Mouse (Mus musculus) forebrain, embryonic 16.5 days (tissue): Measurements from ENCODE around the gene Ephb1. TPM values are rescaled to one million over a fixed set of nuclear protein-coding genes. Genes with fewer than 3 reads are reported as not detected.

Source experiments
- ATAC-seq: fragments of 200-750 bp; cut with Nextera tagmentation; 2 replicates; pipeline ENCODE4 v1.8.0; 2017; ENCODE audit warnings: mild to moderate bottlenecking, moderate library complexity
- H3K27ac ChIP-seq: fragments of 300-500 bp; sonication (generic); 2 replicates; pipeline ENCODE4 v1.5.1; 2014; ENCODE audit warnings: low read length, control low read depth
- H3K27me3 ChIP-seq: fragments of 300-500 bp; sonication (generic); replicated peaks from 2 replicates; pipeline ENCODE4 v1.6.1; 2014; ENCODE audit warnings: low read length; ENCODE audit not compliant: control insufficient read depth, insufficient read depth
- H3K36me3 ChIP-seq: fragments of 300-500 bp; sonication (generic); 2 replicates; pipeline ENCODE4 v1.6.1; 2014; ENCODE audit not compliant: control insufficient read depth, insufficient read depth
- H3K4me1 ChIP-seq: fragments of 300-500 bp; sonication (generic); replicated peaks from 2 replicates; pipeline ENCODE4 v1.6.1; 2014; ENCODE audit warnings: low read length; ENCODE audit not compliant: control insufficient read depth, insufficient read depth
- H3K4me2 ChIP-seq: fragments of 300-500 bp; sonication (generic); 2 replicates; pipeline ENCODE4 v1.6.1; 2014; ENCODE audit warnings: mild to moderate bottlenecking, low read length, control low read depth
- H3K4me3 ChIP-seq: fragments of 300-500 bp; sonication (generic); replicated peaks from 2 replicates; pipeline ENCODE4 v1.5.1; 2014; ENCODE audit warnings: mild to moderate bottlenecking, low read length, control low read depth
- H3K9ac ChIP-seq: fragments of 300-500 bp; sonication (generic); replicated peaks from 2 replicates; pipeline ENCODE4 v1.6.1; 2014; ENCODE audit warnings: low read depth, low read length, control low read depth
- H3K9me3 ChIP-seq: fragments of 300-500 bp; sonication (generic); 2 replicates; pipeline ENCODE4 v1.6.1; 2016; ENCODE audit warnings: low read length; ENCODE audit not compliant: control insufficient read depth
- WGBS: fragments of 180-500 bp; shearing (Covaris S2); extraction: QIAGEN DNeasy Blood & Tissue Kit; methylation state at CpG from one replicate; pipeline ENCODE4 v1.1.7; 2014; 5-methylcytosine and 5-hydroxymethylcytosine counted together
- polyA plus RNA-seq: library from polyadenylated mRNA; unstranded; fragments of >200 nt; fragmentation: Nextera tagmentation; extraction: Ambion mirVana; gene quantifications from 2 replicates; pipeline ENCODE4 v1.2.1, GENCODE M21; 2015

Ephb1 gene
- polyA plus RNA-seq, 1 experiment from 2014 or later = 48.8 TPM

DNA sequence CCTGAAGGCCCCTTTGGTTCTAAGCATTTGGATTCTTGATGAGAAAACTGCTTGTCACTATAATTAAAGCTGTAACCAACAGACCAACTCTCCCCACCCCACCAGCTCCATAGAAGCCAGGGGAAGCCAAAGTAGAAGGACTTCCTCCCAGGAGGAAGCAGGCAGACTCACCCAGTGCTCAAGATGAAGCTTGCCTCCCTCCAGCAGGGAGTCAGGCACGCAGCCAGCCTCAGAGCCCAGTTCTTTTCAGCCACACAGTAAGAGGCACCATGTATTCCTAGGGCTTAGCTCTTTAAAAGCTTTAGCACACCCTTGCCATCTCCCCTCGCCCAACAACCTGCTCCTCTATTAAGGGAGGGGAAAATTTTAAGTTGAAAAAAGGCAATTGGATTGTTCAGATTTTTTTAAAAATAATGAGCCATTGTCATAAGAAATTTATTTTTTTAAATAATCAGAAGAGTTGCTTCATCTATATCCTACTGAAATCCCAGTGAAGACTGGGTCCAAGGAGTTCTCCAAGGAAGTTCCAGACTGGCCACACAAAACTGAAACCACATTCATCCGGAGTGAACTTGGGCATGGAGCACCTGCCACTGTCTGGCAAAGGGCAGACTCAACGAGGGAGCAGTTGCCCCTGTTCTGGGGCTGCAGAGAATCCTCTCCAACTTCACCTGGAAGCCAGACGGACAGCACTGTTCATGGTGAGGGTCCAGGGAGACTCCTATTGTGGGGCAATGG is 81.6 kb downstream of the Ephb1 start:
- Histone ChIP-seq H3K27ac (no peak overlapping the region), H3K4me1 (peaks cover 13% of the 10 kb centered on the region), H3K36me3 (no peaks in the 10 kb centered on the region), H3K9me3 (no peaks in the 10 kb centered on the region), H3K9ac (no peak overlapping the region), H3K4me2 (no peak overlapping the region), H3K4me3 (no peak overlapping the region), H3K27me3 (peaks cover 12% of the 10 kb centered on the region)
- 59% methylated on average over 5 of the region's 5 CpGs for WGBS
- no peak for ATAC-seq

DNA sequence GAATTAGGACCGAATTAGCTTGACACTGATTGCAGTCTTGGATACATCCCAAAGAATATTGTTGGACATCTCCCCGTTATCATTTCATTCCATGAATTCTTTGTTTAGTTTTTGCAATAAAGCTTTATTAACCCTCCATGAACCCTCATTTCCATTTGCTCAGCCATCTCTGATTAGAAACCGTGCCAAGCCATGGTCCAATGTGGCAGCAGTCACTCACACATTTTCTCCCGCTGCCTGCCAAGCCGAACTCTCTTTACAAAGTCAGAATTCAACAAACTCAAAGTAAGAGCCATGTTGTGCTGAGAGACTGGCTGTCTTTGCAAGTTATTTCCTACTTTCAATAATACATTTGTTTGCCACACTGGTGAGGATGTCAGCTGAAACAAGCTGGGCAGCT is 84.0 kb downstream of the Ephb1 start:
- WGBS = 37% methylated on average over 5 of the region's 5 CpGs
- peaks cover 12% of the 10 kb centered on the region for H3K27me3 ChIP-seq
- H3K36me3 ChIP-seq = no peaks in the 10 kb centered on the region
- no peak overlapping the region for H3K27ac ChIP-seq
- no peak overlapping the region for H3K4me3 ChIP-seq
- no peak overlapping the region for H3K4me2 ChIP-seq
- no peak overlapping the region for H3K9ac ChIP-seq
- ATAC-seq = no peak
- no peaks in the 10 kb centered on the region for H3K9me3 ChIP-seq
- peaks cover 23% of the 10 kb centered on the region for H3K4me1 ChIP-seq

DNA sequence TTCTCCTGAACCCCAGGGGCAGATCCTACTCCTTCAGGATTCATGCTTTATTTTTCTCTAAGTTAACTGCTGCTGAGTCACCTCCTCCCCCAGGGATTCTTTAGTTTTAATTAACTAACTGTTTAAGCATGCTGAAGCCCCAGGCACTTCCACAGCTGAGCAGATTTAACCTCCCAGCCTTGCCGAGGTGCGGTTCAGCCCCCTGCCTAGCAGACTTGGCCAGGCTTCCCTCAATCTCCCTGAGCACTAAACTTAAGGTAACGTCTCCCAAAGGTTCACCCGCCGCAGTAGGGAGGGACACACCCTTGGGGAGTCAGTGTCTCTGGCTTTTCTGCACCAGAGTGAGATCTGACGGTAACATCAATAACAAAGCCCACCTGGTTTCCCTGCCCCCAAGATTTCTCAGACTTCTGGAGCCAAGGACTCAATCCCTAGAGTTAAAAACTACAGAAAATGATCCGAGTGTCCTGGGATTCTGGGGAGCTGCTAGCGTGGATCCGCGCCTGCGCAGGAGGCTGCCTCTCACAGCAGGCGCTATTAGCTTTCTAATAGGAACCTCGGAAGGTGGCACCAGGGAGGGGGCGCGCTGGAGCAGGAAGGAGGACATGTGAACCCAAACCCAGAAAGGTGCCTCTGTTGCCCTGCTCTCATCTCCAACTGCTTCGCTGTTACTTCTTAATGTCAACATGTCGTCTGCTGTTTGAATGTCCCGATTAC is 87.0 kb downstream of the Ephb1 start:
- Histone ChIP-seq H3K9me3 (no peaks in the 10 kb centered on the region), H3K4me1 (peaks cover 32% of the 10 kb centered on the region), H3K4me3 (peak overlapping the region; percentile 18), H3K27ac (no peak overlapping the region), H3K9ac (no peak overlapping the region), H3K36me3 (no peaks in the 10 kb centered on the region), H3K27me3 (peaks cover 12% of the 10 kb centered on the region), H3K4me2 (peak overlapping the region; percentile 45)
- ATAC-seq = peak; percentile 57
- WGBS = 2% methylated on average over 18 of the region's 18 CpGs

DNA sequence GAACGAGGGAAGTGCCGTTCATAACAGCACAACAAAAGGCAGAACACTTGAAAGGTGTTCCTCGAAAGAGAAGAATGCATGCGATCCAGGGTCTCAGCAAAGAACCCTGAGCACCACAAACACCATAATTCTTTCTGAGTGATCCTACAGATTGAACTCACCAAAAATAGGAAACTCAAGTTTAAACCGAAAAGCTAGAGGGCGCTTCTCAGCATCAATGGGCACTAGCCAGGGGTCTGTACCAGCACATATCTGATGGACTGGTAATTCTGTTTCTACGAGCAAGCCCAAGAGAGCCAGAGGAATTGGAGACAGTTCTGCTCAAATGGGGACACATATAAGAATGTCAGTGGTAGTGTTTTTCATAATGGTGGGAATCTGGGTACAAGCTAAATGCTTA is 90.7 kb downstream of the Ephb1 start:
- 15% methylated on average over 7 of the region's 7 CpGs for WGBS
- Histone ChIP-seq H3K4me3 (no peak overlapping the region), H3K36me3 (no peaks in the 10 kb centered on the region), H3K4me1 (peaks cover 36% of the 10 kb centered on the region), H3K27ac (no peak overlapping the region), H3K9me3 (no peaks in the 10 kb centered on the region), H3K4me2 (no peak overlapping the region), H3K9ac (no peak overlapping the region), H3K27me3 (peaks cover 6% of the 10 kb centered on the region)
- no peak for ATAC-seq

DNA sequence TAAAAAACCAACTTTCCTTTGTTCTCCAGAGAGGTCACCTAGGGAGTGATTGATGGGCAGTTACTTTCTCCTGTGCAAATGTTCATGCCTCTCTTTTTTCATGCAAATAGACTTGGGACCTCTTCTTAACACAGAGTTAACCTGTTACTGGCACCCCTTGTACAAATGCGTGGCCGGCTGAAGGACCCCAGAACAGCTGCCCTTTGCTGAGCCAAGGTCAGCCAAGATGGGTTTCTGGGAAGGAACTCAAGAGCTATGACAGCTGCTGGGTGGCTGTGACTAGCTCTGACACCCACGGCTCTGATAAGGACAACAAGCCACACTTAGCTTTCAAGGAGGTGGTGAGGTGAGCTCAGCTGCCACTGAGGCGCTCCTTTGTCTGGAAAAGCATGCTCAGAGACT is 92.4 kb downstream of the Ephb1 start:
- no peak for ATAC-seq
- no peak overlapping the region for H3K9ac ChIP-seq
- H3K4me3 ChIP-seq = no peak overlapping the region
- H3K27me3 ChIP-seq = peaks cover 2% of the 10 kb centered on the region; the same call in 1 of the 2 replicates
- no peak overlapping the region for H3K4me2 ChIP-seq
- H3K36me3 ChIP-seq = no peaks in the 10 kb centered on the region
- H3K9me3 ChIP-seq = no peaks in the 10 kb centered on the region
- no peak overlapping the region for H3K27ac ChIP-seq
- 10% methylated on average over 4 of the region's 4 CpGs for WGBS
- H3K4me1 ChIP-seq = peaks cover 22% of the 10 kb centered on the region

DNA sequence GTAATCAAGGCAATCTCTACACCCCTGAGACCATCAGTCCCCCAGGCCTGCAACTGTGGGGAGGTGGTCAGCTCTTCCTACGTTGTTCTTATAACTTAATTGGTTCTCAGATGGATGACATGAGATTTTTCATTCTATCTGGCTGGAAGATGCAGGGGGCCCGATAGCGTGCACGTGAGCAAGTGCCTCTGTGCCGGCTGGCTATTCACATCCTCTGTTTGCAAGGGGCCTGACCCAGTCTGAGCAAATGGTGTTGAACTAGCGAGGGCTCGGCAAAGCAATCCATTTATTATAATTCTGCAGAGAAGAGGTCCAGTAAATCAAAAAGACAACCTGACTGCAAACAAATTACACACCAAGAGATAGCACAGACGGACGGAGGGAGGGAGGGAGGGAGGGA is 93.0 kb downstream of the Ephb1 start:
- H3K27ac ChIP-seq = no peak overlapping the region
- no peaks in the 10 kb centered on the region for H3K36me3 ChIP-seq
- no peak overlapping the region for H3K4me3 ChIP-seq
- H3K9me3 ChIP-seq = no peaks in the 10 kb centered on the region
- H3K4me1 ChIP-seq = peaks cover 20% of the 10 kb centered on the region
- WGBS = 6% methylated on average over 9 of the region's 9 CpGs
- no peak overlapping the region for H3K9ac ChIP-seq
- H3K27me3 ChIP-seq = peaks cover 2% of the 10 kb centered on the region; the same call in 1 of the 2 replicates
- peak; percentile 31; the same call in 1 of the 2 replicates for ATAC-seq
- H3K4me2 ChIP-seq = no peak overlapping the region

DNA sequence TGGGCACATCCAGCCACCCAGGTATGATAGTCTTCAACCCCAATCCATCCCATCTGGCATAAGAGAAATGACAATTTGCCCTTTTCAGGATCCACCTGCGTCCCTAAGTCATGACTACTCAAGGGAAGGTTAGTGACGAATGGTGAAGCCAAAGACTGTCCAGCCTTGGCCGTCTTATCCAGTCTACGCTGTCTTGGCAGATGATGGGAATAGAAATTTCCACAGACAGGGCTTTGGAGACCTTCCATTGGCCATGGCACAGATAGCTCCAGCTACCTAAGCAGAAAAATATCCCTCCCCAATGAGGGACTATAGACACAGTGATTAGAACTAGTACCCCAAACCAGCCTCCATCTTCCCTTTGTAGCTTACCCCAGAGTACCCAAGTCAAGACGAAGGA is 98.1 kb downstream of the Ephb1 start:
- no peaks in the 10 kb centered on the region for H3K36me3 ChIP-seq
- H3K27me3 ChIP-seq = peaks cover 5% of the 10 kb centered on the region
- no peak overlapping the region for H3K4me2 ChIP-seq
- no peak for ATAC-seq
- no peaks in the 10 kb centered on the region for H3K9me3 ChIP-seq
- H3K4me3 ChIP-seq = no peak overlapping the region
- H3K4me1 ChIP-seq = peaks cover 2% of the 10 kb centered on the region
- WGBS = 92% methylated on average over 5 of the region's 5 CpGs
- H3K9ac ChIP-seq = no peak overlapping the region
- H3K27ac ChIP-seq = no peak overlapping the region

DNA sequence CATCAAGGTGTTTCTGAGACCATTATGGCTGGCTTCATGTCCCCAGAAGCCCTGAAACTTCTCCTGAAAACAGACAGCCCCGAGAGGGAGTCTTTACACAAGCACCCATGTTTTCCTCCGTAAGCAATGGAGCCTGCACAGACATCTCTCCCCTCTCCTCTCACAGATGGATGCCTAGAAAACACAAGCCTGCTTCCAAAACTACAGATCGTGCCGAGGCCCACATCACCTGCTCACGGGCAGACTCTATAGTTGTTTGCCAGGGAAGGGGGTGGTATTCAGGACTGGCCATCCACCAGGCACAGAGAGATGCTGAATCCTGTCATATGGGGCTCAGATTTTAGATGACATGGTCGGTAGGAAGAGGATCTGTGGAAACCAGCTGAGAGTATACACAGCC is 98.7 kb downstream of the Ephb1 start:
- Histone ChIP-seq H3K27me3 (peaks cover 5% of the 10 kb centered on the region), H3K4me1 (no peaks in the 10 kb centered on the region), H3K9me3 (no peaks in the 10 kb centered on the region), H3K4me3 (no peak overlapping the region), H3K4me2 (no peak overlapping the region), H3K36me3 (no peaks in the 10 kb centered on the region), H3K27ac (no peak overlapping the region), H3K9ac (no peak overlapping the region)
- WGBS = 76% methylated on average over 6 of the region's 6 CpGs
- peak; percentile 55; the same call in 1 of the 2 replicates for ATAC-seq

DNA sequence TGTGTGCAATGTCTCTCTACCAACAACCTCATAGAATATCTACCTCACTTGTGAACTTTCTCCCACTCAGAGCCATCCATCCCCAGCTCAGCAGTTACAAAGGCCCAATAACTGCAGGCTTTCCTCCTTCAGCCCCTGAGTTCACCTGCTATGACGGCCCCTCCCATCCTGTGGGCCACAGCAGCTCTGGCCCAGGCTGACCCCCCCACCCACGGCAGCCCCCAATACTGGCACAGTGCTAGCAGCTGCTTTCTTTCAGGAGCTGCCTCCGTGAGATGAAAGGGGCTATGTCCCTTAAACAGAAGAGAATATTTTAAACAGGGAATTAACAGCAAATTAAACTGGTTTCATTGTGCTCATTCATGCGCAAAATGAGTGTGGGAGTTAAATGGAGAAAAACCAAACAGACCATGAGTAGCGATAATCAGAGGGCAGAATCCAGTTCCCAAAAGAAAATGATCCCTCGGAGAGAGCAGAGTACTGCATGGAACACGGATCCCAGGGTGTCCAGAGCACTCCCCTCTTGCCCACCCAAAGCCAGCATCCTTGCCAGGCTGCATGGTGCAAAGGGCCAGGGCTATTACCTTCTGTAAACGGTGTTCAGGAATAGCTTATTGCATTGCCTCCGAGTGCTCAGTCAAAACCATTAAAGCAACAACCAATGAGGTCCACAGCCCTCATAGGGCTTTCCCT is 105.2 kb downstream of the Ephb1 start:
- Histone ChIP-seq H3K9me3 (no peaks in the 10 kb centered on the region), H3K4me1 (peaks cover 21% of the 10 kb centered on the region), H3K4me3 (no peak overlapping the region), H3K27ac (no peak overlapping the region), H3K36me3 (no peaks in the 10 kb centered on the region), H3K9ac (no peak overlapping the region), H3K4me2 (no peak overlapping the region), H3K27me3 (peaks cover 29% of the 10 kb centered on the region)
- ATAC-seq = peak; percentile 84
- 3% methylated on average over 9 of the region's 9 CpGs for WGBS
